Mouse (Mus musculus) left cerebral cortex, postnatal 10 days (tissue): ENCODE measurements around the gene Cnksr3. TPM values are rescaled to one million over a fixed set of nuclear protein-coding genes. Genes with fewer than 3 reads are reported as not detected.

Source experiments
- total RNA-seq, 2 experiments: library from RNA; stranded (reverse); gene quantifications; 2 replicates each; pipeline ENCODE4 v1.2.3; 2021

Gene Cnksr3
- total RNA-seq, 2 experiments from 2014 or later: 5.4 to 7.8 TPM

Other genes starting within 250 kb of the Cnksr3 start
- gene Ipcef1, start 159.8 kb downstream of the Cnksr3 start, total RNA-seq: 10 to 100 TPM; 71.8 to 72.0 TPM